Mouse (Mus musculus): ENCODE data around the gene Pde11a.
A peak's percentile ranks its signal among the peaks of the same experiment; 100 is the strongest.

Gene Pde11a

DNA sequence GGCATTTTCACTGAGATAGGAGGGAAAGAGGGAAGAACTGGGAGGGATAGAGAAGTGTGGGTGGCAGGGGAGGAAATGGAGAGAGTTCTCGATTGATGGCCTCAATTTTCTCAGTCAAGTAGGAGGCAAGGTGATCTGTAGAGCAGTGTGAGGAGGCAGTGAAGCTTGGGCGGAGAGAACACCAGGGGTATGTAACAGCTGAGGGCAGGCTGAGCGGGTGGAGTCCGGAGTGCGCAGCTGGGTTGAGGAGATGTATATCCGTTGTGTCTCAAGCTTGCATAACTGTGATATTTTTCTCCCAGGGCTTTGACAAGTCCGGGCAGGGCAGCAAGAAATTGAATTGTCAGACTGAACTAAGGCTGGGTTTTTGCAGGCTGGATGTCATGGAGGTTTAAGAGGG, 281.0 kb downstream of the Pde11a start:
- DNase-seq (ENCODE audit: low read depth, low spot score), result no peak

DNA sequence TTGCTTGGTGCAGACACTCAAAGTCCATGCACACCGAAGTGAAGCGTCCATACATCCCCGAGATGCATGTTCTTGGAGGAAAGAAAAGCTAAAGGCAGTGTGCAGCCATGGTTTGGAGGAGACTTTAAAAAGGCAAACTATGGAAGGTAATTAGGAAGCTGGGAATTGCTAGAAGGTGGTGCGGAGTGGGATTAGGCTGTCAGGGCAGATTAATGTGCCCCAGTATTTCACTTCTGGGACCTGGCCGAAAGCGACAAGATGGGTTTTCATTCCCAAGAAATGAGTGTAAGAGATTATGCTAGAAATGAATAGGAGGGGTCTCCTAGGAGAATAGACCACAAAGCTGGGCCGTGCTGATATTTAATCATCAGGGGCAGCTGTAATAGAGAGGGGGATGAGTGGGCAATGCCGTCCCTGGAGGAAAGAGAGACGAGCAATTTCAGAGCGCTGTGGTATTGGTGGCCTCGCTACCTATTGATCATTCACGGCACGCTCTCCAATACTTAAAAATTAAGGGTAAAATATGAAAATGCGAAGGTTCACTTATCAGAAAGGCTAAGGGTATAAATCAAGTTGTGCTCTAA, 284.7 kb downstream of the Pde11a start:
- no peak for DNase-seq (ENCODE audit: low read depth, low spot score)

DNA sequence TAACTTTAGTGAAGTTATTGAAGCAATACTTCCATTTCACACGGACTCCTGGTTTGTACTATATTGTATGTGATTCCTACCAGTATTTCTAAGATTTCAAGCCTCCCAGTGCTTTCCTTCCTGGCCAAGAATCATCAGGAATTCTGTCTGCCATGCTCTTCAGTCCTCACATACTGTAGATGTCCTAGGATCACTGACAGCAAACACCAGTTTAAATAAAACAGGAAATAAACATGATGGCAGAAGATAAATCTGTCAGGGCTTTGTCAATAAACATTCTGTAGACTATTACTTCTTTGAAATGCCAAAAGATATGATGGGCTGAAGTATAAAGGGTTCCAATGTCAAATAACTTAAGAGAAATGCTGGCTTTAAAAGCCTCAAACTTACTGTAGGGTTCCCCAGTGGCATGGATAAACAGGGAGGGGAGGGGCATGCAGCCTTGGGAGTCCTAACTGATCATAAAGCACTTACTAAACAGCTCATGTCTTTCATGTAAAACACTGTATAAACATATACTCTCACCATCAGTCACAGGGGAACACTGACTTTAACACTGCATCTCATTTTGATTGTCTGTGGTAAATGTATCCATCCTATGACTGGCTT, 285.6 kb downstream of the Pde11a start:
- no peak for DNase-seq (ENCODE audit: low read depth, low spot score)

DNA sequence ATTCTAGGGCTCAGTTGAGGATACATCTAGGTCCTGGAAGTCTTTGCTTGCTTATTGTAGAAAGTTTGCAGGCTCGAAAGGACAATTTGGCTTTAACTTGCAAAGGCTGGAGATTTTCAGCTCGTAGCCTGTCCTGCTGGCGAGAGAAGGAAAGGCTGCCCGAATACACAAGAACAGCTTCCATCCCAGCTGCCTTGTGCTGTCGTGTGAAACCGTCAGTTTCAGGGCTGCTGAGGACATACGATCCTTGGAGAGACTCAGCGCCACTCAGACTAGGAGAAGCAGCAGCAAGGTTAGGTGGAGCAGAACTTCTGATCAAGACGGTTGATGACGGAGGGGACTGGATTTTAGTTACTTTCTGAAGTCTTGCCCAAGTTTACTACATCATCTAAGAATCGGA, 287.2 kb downstream of the Pde11a start:
- DNase-seq (ENCODE audit: low read depth, low spot score), result no peak

DNA sequence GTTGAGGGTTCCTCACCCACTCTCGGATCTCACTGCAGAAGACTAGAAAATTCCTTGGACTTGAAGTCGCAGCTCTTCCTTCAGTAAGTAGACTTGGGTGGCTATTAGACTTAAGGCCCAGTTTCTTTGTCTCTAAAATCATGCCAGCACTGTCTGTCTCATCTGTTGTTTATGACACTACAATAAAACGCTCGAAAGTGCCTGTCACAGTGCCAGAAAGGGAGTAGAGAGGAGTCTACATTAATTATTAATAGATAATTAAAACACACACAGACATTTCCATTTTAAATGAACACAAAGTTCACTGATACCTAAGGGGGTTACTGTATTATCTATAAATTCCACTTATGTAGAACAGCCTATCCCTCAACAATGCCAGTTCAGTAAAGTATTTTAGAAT, 287.7 kb downstream of the Pde11a start:
- DNase-seq (ENCODE audit: low read depth, low spot score), result no peak

DNA sequence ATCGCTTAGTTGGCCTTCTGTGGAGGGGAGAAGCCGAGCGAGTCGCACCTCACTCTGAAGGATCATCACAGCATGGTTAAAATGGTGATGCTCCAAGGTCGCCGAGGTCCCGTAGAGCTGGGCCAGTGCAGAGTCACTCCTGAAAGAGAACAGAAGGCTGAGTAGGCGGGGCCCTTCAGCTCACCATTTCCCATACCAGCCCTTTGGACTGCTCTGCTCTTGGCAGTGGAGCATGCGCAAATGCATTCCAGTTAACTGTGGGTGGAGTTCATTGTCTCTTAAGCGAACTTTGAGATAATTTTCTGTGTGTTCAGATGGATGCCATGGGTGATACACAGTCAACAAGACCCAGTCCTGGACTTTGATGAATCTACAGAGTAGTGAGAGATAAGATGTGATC, 288.5 kb downstream of the Pde11a start:
- DNase-seq (ENCODE audit: low read depth, low spot score), result no peak

DNA sequence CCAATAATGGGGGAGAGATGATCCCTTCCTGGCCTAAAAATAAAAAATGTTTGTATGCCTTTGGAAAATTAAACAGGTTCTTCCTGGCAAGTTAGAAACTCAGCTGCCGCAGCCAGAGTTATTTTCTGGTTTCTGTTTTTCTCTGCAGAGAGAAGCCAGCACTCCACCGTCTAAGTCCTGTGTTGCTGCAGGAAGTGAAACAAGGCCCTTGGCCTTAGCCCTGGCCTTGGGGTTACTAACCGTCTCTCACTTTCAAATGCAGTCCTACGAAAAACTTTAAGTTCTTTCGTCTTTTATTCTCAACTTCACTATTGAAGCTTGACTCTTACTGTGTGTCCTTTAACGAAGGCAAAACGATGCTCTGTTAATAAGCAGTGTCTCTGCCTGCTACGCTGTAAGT, 289.0 kb downstream of the Pde11a start:
- DNase-seq (ENCODE audit: low read depth, low spot score), result no peak

DNA sequence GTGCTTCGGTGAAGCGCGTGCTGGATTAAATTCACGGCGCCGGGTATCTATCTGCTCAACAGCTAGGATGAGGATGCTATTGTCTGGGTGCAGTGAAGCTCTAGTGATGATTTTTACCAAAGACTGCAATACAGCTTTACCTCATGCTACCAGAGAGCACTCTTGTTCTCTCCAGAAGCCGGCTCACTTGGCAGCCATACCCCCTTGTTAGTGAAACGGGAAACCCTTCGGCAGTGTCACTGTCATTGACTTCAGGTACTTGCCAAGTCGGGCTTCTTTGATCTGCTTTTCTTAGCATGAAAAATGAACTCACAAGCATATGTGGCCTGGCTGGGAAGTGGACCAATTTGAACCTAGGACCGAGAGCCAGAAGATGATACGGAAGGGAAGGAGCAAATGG, 290.8 kb downstream of the Pde11a start:
- no peak for DNase-seq (ENCODE audit: low read depth, low spot score)

DNA sequence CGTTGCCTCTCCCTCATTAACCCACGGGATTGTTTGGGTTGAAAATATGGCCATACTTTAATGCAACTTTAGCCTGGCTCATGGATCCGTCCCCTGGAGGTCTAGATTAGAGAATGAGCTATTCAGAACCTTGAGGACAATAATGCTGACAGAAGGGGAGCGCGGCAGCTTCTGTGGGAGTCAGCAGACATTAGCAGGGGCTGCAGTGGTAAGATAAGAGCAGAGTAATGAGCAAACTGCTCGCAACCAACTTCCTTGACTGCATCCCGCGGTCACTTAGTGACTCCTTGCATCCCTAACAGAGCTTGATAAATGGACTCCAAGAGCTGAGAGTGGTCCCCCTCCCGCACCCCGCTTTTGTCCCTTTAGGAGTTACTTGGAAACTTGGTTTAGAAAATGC, 296.4 kb downstream of the Pde11a start:
- DNase-seq (ENCODE audit: low read depth, low spot score), result no peak

DNA sequence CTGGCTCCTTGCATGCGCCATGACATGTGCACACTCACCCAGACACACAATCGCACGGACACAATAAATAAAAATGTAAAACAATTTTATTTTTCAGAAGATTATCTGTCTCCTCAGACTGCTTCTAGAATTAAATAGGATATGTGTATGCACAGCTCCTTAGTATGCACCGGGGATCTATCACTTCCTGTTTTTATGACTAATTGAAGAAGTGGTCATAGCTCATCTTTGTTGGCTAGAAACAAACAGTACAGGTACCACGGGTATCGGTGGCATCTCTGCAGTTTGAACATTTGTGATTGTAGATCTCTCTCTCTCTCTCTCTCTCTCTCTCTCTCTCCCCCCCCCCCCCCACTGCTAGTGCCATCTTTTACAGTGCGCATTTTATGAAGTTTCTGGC, 298.5 kb downstream of the Pde11a start:
- no peak for DNase-seq (ENCODE audit: low read depth, low spot score)

DNA sequence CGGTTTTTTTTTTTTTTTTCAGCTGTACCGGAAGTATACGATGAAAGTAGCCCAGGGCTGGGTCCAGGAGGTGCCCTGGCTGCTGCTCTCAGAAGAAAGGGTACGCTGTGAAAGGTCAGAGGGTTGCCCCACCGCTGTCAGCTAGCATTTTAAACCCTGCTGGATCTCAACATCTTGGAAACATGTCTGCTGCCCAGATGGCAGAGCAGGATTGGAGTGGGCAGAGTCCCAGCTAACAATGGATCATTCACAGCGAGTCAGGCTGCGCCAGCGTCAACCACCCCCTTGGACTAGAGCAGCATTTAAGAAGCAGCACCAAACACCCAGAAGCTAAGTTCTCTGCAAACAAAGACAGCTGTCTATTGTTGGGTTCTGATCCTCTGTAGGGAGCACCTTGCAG, 308.5 kb downstream of the Pde11a start:
- DNase-seq (ENCODE audit: low read depth, low spot score), result peak; percentile 77

DNA sequence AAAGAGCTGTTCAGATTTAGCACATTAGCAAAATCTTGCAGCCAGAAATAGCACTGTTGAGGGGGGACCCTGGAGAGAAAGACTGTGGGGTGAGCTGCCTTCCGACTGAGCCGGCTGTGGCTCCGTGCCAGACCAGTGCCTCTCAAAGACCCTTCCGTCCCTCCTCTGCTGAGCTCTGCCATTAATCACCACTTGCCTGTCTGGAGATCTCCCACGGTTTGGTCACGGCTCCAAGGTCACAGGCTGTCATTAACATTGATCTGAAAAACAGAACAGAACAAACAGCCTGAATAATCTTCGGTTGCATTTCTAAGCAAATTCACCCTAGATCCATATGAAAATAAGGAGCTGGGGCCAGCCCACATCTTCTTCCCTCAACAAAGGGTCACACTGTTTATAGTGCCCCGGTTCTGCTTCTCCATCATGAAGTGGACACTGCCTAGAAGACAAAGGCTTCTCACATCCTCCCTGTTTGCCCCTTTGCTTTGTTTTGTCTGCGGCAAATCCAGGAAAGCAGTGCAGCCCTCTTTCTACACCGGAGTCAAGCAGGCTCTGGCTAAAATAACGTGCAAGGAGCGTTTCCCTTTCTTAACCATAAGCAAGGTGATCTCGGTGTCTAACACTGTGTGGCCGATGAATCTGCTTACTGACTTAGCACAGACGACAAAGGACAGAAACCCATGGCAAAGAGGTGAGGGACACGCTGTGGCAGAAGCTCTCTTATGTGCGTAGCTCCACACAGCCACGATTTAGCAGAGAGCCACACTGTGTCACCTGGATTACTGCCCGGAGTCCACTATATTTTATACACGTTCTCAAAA, 309.3 kb downstream of the Pde11a start:
- DNase-seq (ENCODE audit: low read depth, low spot score), result peak; percentile 26

DNA sequence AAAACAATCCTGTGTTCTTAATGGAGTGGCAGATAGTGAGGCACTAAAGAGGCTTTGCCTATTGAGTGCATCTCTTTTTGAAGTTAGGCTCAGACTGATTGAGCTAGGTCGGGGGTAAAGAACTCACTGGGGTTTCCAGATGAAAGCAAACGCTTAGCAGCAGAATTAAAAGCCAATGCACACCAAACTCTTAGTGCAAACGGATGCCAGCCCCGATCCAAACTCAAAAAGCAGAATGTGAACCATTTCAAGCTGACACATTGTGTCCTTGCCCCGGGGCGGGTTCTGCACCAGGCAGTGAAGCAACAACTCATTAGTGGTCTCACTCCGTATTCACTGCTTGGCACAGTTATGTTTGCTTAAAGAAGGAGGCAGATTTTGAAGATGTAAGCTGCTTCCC, 321.7 kb downstream of the Pde11a start:
- DNase-seq (ENCODE audit: low read depth, low spot score), result no peak

DNA sequence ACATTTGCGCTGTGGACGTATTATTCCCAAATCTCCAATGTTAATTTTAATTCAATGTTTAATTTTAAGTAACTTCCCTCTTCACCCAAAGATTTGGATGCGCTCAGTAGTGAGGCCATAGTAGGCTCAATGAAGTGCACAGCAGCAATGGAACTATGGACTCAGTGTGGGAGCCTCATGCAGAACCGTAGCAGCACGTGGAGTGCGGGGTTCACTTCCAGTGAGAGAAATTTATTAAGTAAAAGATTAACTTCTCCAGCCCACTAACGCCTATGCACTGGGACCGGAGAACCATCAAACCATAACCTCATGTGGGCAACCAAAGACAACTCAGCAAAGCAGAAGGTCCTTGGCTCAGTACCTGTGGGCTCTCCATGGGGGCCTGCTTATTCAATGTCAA, 322.4 kb downstream of the Pde11a start:
- DNase-seq (ENCODE audit: low read depth, low spot score), result no peak

DNA sequence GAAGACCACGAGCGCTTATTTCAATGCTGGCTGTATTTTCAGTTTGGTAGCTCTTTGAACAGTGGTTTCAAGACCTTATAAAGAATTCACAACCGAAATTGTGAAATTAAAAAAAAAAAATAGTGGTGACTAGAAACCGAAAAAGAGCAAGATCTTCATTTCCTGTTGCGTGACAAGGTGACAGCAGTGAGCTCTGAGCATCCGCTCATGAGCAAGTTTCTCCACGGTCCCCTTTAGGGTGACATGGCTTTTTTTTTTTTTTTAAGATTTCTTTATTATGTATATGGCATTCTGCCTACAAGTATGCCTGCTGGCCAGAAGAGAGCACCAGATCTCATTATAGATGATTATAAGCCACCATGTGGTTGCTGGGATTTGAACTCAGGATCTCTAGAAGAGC, 323.1 kb downstream of the Pde11a start:
- DNase-seq (ENCODE audit: low read depth, low spot score), result no peak

DNA sequence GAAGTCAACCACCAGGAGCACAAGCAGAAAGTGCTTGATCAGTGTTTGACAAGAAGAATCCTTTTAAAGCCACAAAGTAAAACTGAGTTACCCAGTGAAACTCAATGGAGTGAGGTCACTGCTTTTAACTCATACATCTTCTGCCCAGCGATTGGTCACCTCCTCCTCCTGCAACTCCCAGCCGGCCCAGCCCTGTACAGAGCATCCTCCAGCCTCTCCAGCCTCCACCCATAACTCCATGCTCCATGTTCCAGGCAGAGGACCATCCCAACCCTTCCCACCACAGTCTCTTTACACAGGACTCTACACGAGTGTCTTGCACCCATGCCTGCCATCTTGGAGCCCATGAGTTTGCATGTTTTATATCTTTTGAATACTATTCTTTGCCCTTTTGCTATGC, 323.9 kb downstream of the Pde11a start:
- no peak for DNase-seq (ENCODE audit: low read depth, low spot score)

DNA sequence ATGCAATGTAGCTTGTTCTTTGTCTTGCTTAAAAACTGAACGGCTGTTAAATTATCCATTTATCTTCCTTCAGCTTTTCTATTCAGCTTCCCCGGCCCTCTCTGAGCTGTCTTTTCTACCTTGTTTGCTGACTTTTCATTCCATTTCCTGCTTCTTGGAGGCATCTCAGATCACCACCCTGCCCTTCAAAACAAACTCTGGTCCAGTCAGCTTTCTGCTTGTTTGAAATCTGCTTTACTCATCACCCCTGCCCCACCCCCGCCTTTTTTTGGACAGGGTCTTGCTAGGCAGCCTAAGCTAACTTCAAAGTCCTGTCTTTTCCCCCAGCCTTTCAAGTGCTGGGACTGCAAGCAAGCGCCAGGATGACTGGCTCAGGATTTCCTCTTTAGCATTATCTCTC, 332.4 kb downstream of the Pde11a start:
- DNase-seq (ENCODE audit: low read depth, low spot score), result no peak

DNA sequence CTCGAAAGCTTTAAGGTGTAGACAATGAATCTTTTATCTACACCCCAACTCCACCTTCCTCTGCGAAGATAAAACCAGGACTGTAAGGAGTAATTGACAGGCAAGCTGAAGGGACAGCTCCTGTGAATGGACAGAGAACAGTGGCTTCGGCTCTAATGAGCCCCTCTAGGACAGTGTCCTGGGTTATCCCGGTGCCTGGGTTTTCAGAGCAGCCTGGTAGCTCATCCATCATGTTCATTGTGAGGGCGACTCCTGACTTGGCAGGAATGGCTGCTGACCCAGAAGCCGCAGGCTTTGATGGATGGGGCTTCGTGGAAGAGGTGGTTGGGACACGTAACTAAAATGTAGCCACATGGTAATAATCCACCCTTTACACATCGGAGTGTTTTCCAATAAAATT, 335.7 kb downstream of the Pde11a start:
- DNase-seq (ENCODE audit: low read depth, low spot score), result no peak

DNA sequence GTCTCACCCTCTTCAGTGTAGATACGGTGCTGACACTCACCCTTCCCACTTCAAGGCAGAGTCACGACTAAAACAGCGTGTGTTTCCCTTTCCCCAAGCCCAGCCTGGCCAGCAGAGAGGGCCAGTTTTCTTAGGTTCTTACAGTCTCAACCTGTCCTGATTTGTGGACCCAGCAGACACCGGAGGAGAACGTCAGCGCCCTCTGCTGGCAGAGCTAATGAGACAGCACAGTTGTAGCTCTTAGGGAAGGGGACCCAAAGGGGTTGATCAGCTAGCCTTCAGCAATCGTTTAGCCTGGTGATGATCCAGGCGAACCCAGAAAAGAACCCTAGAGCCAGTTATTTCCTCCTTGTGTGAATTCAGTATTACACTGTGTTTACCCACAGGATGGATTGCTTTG, 337.2 kb downstream of the Pde11a start:
- DNase-seq (ENCODE audit: low read depth, low spot score), result no peak

DNA sequence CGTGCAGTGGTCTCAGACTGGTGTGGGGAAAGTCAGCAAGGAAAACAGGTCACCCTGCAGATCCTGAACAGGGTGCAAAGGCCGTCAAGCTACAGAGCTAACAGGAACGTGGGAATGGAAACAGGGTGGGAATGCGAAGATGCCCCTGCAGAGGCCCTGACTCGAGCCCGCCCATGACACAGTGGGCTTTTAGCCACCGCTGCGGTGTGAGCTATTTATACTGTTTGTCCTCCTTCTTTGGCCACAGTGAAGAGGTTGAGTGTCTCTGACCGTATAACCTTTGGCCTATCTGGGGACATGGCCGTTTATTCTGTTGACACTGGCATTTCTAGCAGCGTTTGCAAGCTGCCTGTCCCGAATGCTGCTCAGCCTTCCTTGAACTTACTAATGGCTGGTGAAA, 338.9 kb downstream of the Pde11a start:
- DNase-seq (ENCODE audit: low read depth, low spot score), result no peak

DNA sequence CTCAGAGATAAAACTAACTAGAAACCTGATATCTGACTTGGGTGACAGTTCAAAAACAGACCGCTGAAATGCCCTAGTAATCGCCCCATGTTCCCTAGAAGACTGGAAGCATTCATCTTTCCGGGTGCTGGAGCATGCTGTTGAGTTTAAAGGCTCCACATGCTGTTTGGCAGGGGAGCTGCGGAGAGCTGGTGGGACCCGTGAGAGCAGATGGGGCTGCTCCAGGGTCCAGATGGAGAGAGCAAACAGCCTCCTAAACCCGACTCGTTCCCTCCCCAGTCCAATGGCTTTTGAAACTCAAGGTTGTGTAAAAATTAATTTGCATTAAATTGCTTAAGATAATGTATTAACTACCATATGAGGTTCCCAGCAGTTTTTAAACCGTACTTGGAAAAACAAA, 339.9 kb downstream of the Pde11a start:
- no peak for DNase-seq (ENCODE audit: low read depth, low spot score)

DNA sequence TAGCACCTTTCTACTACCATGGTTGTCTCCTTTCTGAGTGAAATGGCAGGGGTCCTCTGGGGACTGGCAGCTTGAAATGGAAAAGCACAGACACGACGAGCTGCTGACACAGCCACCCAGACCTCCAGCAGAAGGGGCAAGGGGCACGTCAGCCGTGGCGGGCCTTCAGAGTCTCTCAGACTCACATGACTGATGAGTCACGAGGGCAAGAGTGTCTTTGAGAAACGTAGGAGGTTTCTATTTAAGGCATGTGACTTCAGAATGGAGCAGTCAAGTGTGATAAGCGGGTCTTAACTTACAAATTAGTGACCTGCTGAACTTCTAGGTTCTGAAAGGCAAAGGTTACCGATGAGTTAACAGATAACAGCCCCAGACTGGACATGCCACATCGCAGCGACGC, 340.8 kb downstream of the Pde11a start:
- DNase-seq (ENCODE audit: low read depth, low spot score), result no peak

DNA sequence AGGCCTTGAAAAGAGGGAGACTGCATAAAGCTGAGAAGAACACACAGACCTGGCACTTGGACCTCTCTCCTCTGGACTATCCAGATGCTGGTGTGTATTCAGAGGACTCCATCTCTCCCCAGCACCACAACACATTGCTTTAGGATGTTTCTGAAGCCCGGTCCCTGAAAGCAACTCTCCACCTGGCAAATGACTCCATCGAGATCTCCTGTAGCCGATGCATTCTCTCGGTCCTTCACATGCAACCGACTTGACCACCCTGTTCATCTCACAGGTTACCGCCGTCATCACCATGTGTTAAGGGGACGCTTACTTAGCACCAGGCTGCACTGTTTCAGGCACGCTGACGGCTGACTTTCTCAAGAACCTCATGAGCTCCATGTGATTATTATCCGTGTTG, 343.7 kb downstream of the Pde11a start:
- DNase-seq (ENCODE audit: low read depth, low spot score), result no peak

Data from telencephalon, adult 2 months (tissue).